Mouse (Mus musculus) forebrain, embryonic 13.5 days (tissue): ENCODE measurements around the gene Tbcb. TPM values are rescaled to one million over a fixed set of nuclear protein-coding genes. Genes with fewer than 3 reads are reported as not detected.
"Not testable (repeated sequence)": the region's sequence is repeated elsewhere in the genome, so short reads cannot be mapped to it uniquely, and the experiment has no call there.

Experiments used
- ATAC-seq: fragments of 200-750 bp; cut with Nextera tagmentation; 2 replicates; pipeline ENCODE4 v1.8.0; 2017
- H3K27ac ChIP-seq: fragments of 300-500 bp; sonication (generic); 2 replicates; pipeline ENCODE4 v1.5.1; 2015; ENCODE audit warnings: inconsistent platforms, mild to moderate bottlenecking, moderate library complexity
- H3K27me3 ChIP-seq: fragments of 300-500 bp; sonication (generic); 2 replicates; pipeline ENCODE4 v1.6.1; 2015; ENCODE audit warnings: mild to moderate bottlenecking, inconsistent platforms
- H3K36me3 ChIP-seq: fragments of 300-500 bp; sonication (generic); 2 replicates; pipeline ENCODE4 v1.6.1; 2015; ENCODE audit warnings: mild to moderate bottlenecking, inconsistent platforms; ENCODE audit not compliant: poor library complexity, severe bottlenecking
- H3K4me1 ChIP-seq: fragments of 300-500 bp; sonication (generic); 2 replicates; pipeline ENCODE4 v1.6.1; 2015; ENCODE audit warnings: inconsistent platforms
- H3K4me2 ChIP-seq: fragments of 300-500 bp; sonication (generic); 2 replicates; pipeline ENCODE4 v1.6.1; 2015; ENCODE audit warnings: inconsistent platforms, mild to moderate bottlenecking, moderate library complexity
- H3K4me3 ChIP-seq: fragments of 300-500 bp; sonication (generic); 2 replicates; pipeline ENCODE4 v1.5.1; 2015; ENCODE audit warnings: mild to moderate bottlenecking, inconsistent platforms
- H3K9ac ChIP-seq: fragments of 300-500 bp; sonication (generic); 2 replicates; pipeline ENCODE4 v1.6.1; 2015; ENCODE audit warnings: mild to moderate bottlenecking, inconsistent platforms
- H3K9me3 ChIP-seq: fragments of 300-500 bp; sonication (generic); replicated peaks from 2 replicates; pipeline ENCODE4 v1.6.1; 2016; ENCODE audit warnings: inconsistent platforms
- WGBS: fragments of 180-500 bp; shearing (Covaris S2); methylation state at CpG from one replicate; pipeline ENCODE4 v1.1.7; 2015; 5-methylcytosine and 5-hydroxymethylcytosine counted together
- polyA plus RNA-seq: library from polyadenylated mRNA; unstranded; fragments of >200 nt; fragmentation: Nextera tagmentation; extraction: Ambion mirVana; gene quantifications from 2 replicates; pipeline ENCODE4 v1.2.1, GENCODE M21; 2015

Gene Tbcb
- polyA plus RNA-seq, 1 experiment from 2014 or later = 318 TPM

DNA sequence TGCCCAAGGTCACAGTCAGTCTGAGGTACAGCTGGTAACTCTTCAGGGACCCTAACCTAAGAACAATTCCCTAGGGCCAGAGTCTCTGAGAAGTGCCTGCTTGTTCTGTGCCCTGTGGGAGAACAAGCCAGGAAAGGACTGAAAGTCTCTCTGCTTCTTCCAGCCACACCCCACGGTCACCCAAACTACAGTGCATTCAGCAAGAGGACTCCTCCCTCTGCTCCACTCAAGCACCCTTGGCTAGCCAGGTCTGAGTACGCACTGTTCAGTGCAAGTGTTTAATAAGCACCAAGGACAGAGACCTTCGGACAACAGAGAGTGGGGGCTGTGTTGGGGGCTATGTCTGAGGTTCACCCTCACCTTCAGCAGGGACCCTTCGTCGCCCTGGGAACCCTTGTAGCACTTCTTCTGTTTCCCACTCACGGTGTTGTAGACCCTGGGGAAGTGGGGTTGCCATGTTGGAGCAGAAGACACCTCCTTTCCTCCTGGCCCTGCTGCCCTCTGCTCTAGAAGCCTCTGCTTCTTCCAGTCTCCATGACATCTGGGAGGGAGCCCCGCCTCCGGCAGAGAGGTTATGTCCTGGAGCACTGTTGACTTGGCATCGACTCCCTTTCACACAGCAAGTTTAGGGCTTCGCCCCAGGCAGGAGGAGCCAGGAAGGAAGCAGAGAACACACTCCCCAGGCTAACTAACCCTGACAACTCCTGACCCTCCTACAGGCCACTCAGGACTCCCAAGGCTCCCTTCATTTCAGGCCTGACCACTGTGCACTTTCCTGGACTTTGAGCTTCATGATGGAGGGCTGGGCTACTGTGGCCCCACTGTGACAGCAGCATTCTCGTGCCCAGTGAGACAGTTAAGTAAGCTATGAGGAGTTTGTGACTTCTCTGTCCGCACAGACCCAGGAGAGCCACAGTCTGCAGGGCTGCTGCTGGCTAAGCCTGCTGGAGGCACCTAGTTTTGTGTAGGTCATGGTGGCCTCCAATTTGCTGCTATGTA lies 20.2 kb upstream of the Tbcb start:
- Histone ChIP-seq H3K4me3 (no peak overlapping the region), H3K27me3 (no peaks in the 10 kb centered on the region), H3K9ac (no peak overlapping the region), H3K36me3 (peaks cover 71% of the 10 kb centered on the region), H3K4me1 (no peaks in the 10 kb centered on the region), H3K4me2 (no peak overlapping the region), H3K9me3 (no peaks in the 10 kb centered on the region), H3K27ac (no peak overlapping the region)
- WGBS = 92% methylated on average over 12 of the region's 12 CpGs
- no peak for ATAC-seq

DNA sequence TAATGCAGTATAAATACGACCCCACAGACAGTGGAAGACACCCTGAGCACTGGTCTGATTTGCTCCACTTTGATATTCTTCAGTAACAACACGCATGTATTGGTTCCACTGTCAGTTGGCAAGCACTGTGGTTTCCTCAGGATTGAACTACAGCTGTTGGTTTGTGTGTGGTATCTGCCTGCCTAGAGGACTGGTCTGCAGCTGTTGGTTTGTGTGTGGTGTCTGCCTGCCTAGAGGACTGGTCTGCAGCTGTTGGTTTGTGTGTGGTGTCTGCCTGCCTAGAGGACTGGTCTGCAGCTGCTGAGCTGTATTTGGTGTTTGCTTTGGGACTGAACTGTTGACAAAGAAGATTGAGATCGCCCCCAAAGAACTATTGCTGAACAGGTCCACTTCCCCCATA lies 5.3 kb upstream of the Tbcb start:
- H3K9me3 ChIP-seq, H3K27me3 ChIP-seq, H3K4me3 ChIP-seq, H3K9ac ChIP-seq, ATAC-seq, H3K27ac ChIP-seq, H3K4me2 ChIP-seq: not testable (repeated sequence)
- Histone ChIP-seq H3K36me3 (peaks cover 54% of the 10 kb centered on the region), H3K4me1 (peaks cover 11% of the 10 kb centered on the region)
- WGBS = 86% methylated on average over 3 of the region's 3 CpGs

DNA sequence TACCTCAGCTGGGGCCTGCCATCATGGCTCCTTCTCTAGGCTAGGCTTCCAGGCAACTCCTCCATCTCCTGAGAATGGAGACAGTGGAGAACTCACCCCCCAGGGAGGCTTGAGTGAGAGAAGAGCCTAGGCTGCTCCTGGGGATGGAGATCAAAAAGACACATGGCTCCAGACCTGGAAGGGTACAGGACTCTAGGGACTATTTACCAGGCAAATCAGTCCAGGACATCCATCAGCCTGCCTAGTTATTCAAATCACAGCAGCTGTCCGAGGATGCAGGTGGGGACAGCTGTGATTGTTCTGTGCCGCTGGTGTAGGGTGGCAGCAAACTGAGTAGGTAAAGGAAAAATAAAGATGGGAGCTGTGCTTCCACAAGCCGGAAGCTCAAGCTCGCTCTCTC lies 3.6 kb upstream of the Tbcb start, which contains the start of gene Ovol3:
TSS of gene Ovol3 (minus strand) at position 101 of the 400 bp plus-strand sequence.
- Histone ChIP-seq H3K4me3 (no peak within 1 kb of the TSS), H3K9me3 (no peaks in the 10 kb centered on the region), H3K27me3 (no peaks in the 10 kb centered on the region), H3K36me3 (peaks cover 36% of the 10 kb centered on the region), H3K27ac (no peak within 1 kb of the TSS), H3K9ac (no peak within 1 kb of the TSS), H3K4me1 (peaks cover 17% of the 10 kb centered on the region), H3K4me2 (no peak within 1 kb of the TSS)
- WGBS = 86% methylated on average over 4 of the region's 4 CpGs
- ATAC-seq = no peak

DNA sequence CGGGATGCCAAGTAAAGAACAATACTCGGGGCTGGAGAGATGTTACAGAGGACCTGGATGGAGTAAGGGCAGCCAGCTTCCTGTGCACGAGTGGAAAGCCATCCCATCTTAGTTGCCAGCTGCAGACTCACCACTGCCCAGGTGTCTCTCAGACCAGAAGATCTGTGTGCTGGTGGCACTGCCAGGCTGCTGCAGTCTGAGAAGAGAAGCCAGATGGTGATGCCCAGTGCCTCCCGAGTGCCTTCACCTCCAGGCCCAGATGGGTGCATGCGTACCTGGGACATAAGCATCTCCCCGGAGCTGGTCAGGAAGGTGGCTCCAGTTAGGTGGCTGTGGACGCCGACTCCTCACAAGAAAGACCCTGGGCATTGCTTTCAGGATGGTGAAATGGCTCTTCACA lies 3.0 kb upstream of the Tbcb start:
- ATAC-seq = no peak

DNA sequence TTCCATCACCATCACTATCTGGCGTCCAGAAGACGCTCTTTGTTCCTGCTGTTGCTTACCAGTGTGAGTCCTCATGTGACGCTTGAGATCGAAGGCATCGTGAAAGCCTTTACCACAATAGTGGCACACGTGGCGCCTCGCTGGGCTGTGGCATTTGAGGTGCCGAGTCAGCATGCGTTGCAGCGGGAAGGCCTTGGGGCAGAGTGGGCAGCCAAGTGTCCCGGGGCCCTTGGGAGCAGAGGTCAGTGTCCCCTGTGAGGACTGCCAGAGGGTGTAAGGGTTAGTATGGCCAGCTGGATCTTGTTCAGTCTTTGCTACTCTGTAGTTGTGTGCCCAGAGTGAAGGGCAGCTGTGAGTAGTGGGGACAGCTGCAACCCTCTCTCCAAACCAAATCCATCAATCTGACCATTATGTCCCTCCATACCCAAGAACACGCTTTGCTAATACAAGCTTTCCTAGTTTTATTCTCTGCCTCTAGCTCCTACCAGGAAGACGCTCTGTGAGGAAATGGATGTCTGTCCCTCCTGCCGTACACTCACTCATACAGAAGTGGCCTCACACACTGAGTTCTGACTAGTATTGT lies 2.3 kb upstream of the Tbcb start:
- Histone ChIP-seq H3K27ac (no peak overlapping the region), H3K9ac (no peak overlapping the region), H3K36me3 (peaks cover 29% of the 10 kb centered on the region), H3K4me2 (no peak overlapping the region), H3K4me1 (peaks cover 20% of the 10 kb centered on the region), H3K4me3 (no peak overlapping the region), H3K27me3 (no peaks in the 10 kb centered on the region), H3K9me3 (no peaks in the 10 kb centered on the region)
- no peak for ATAC-seq
- WGBS = 95% methylated on average over 15 of the region's 15 CpGs

More for the DNA sequence above, 3.0 kb upstream of the Tbcb start:
- Histone ChIP-seq H3K4me1 (peaks cover 20% of the 10 kb centered on the region), H3K27me3 (no peaks in the 10 kb centered on the region), H3K9me3 (no peaks in the 10 kb centered on the region), H3K4me3 (no peak overlapping the region), H3K9ac (no peak overlapping the region), H3K4me2 (no peak overlapping the region), H3K27ac (no peak overlapping the region), H3K36me3 (peaks cover 32% of the 10 kb centered on the region)
- WGBS = 91% methylated on average over 8 of the region's 8 CpGs

DNA sequence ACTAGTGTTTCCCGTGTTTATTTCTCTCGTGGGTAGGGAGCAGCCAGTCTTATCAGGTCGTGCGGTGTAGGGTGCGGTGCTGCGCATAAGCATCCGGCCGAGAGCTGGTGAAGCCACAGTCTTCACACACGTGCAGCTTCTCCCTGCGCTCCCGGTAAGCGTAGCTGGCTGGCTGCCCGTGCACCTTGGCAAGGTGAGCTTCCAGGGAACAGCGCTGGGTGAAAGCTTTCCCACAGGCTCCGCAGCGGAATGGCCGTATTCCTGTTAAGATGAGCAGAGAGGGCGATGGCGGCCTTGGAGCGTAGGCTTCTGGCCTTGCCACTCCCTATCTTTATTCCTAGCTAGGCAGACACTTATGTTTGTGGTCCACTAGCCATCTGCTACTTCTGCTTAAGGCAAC lies 1.3 kb upstream of the Tbcb start:
- Histone ChIP-seq H3K9me3 (no peaks in the 10 kb centered on the region), H3K9ac (no peak overlapping the region), H3K27me3 (no peaks in the 10 kb centered on the region), H3K4me3 (peak overlapping the region; percentile 77), H3K36me3 (peaks cover 29% of the 10 kb centered on the region), H3K4me2 (peak overlapping the region; percentile 79; the same call in 1 of the 2 replicates), H3K4me1 (peaks cover 20% of the 10 kb centered on the region), H3K27ac (no peak overlapping the region)
- no peak for ATAC-seq
- 92% methylated on average over 20 of the region's 20 CpGs for WGBS

DNA sequence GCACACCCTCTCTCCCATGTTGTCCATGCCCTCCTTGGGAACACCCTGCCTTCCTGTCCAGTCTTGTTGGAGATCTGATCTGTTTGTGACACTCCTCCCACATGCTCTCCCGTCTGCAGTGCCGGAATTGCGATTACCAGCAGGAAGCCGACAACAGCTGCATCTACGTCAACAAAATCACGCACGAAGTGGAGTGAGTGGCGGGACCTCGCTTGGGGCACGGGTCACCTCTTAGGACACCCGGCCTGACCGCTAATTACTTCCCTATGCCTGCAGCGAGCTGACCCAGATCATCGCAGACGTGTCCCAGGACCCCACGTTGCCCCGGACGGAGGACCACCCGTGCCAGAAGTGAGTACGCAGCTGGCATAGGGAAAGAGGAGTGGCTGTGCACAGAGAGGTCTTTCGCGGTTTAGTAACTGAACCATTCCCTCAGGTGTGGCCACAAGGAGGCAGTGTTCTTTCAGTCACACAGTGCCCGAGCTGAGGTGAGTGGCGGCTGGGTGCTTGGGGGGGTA lies 618 bp upstream of the Tbcb start:
- Histone ChIP-seq H3K9me3 (no peaks in the 10 kb centered on the region), H3K36me3 (peaks cover 36% of the 10 kb centered on the region), H3K4me1 (peaks cover 20% of the 10 kb centered on the region), H3K27ac (peak overlapping the region; percentile 97), H3K4me2 (peak overlapping the region; percentile 79), H3K4me3 (peak overlapping the region; percentile 77), H3K27me3 (no peaks in the 10 kb centered on the region), H3K9ac (peak overlapping the region; percentile 80)
- peak; percentile 0 for ATAC-seq
- WGBS = 4% methylated on average over 24 of the region's 24 CpGs

DNA sequence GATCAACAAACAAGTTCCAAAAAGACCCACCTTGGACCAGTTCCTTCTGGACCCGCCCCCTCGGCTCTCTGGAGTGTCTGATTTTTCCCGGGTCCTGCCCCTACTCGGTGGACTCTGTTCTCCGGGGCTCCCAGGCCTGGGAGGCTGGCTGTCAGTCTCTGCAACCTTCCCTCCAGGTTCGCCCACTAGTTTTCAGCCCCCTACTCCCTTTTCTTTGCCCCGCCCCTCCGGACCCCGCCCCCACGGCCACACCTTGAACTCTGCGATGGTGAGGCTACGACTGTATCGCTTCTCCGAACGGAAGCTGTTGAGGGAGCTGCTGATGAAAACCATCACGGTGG lies 774 bp downstream of the Tbcb start:
- H3K36me3 ChIP-seq = peaks cover 50% of the 10 kb centered on the region
- no peak for ATAC-seq

DNA sequence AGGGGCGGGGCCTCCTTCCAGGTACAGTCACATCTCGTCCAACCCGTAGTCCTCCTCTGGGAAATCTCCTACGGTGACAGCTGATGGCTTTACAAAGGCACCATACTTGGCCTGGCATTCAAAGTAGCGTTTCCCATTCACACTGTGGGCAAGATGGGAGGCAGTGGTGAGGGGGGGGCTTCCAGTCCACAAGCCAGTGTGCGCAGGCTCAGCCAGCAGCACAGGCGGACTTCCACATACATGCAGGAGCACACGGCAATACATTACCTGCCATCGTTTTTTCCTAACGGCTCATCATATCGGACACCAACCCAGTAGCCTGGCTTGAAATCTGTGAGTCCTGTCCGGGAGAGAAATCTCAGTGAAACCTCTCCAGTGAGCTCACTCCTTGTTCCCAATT lies 7.9 kb downstream of the Tbcb start:
- H3K9ac ChIP-seq = no peak overlapping the region
- H3K9me3 ChIP-seq = no peaks in the 10 kb centered on the region
- no peak overlapping the region for H3K4me2 ChIP-seq
- no peak overlapping the region for H3K4me3 ChIP-seq
- no peaks in the 10 kb centered on the region for H3K27me3 ChIP-seq
- no peak for ATAC-seq
- 93% methylated on average over 12 of the region's 12 CpGs for WGBS
- peaks cover 61% of the 10 kb centered on the region for H3K36me3 ChIP-seq
- H3K27ac ChIP-seq = no peak overlapping the region
- peaks cover 9% of the 10 kb centered on the region for H3K4me1 ChIP-seq

More for the DNA sequence above, 774 bp downstream of the Tbcb start:
- Histone ChIP-seq H3K27ac (peak overlapping the region; percentile 57), H3K27me3 (no peaks in the 10 kb centered on the region), H3K9me3 (no peaks in the 10 kb centered on the region), H3K4me3 (peak overlapping the region; percentile 77), H3K9ac (peak overlapping the region; percentile 80), H3K4me2 (peak overlapping the region; percentile 79), H3K4me1 (peaks cover 20% of the 10 kb centered on the region)
- WGBS = under 1% methylated on average over 16 of the region's 16 CpGs

DNA sequence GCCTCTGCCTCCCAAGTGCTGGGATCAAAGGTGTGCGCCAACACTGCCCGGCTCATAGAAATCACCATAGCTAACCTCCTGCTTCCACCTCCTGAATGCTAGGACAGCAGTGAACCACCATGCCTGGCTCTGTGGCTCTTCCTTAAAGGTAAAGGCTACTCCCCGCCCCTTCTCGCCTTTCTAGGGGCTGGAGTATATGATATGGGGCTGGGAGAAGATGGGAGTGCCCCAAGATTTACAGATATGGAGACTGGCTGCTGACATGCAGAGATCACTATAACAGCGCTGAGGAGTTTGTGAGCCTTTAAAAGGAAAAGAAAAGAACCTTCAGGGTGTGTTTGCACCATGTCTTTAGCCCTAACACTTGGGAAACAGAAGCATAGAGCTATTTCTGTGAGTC lies 9.9 kb downstream of the Tbcb start:
- no peak overlapping the region for H3K4me2 ChIP-seq
- no peak overlapping the region for H3K9ac ChIP-seq
- H3K4me3 ChIP-seq = no peak overlapping the region
- H3K27ac ChIP-seq = no peak overlapping the region
- peaks cover 49% of the 10 kb centered on the region for H3K36me3 ChIP-seq
- no peaks in the 10 kb centered on the region for H3K9me3 ChIP-seq
- ATAC-seq = no peak
- H3K27me3 ChIP-seq = no peaks in the 10 kb centered on the region
- peaks cover 13% of the 10 kb centered on the region for H3K4me1 ChIP-seq
- 92% methylated on average over 5 of the region's 5 CpGs for WGBS

DNA sequence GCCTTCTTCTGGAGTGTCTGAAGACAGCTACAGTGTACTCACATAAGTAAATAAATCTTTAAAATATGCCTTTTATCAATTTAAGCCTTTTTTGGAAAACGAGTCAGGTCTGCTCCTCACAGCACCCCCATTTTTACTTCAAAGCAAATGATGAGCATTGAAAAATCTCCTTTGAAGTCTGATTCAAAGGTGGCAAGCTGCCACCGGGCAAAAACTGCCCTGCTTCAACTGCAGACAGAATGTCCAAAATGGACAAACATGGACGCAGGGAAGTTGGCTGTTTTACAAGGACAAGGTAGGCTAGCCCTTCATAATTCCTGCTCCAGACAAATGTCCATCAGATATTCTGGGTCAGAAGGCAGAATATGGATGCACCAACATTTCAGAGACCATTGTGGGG lies 10.6 kb downstream of the Tbcb start:
- 85% methylated on average over 3 of the region's 3 CpGs for WGBS
- H3K36me3 ChIP-seq = peaks cover 42% of the 10 kb centered on the region
- no peak for ATAC-seq
- no peaks in the 10 kb centered on the region for H3K27me3 ChIP-seq
- H3K9ac ChIP-seq = no peak overlapping the region
- H3K4me3 ChIP-seq = no peak overlapping the region
- peaks cover 13% of the 10 kb centered on the region for H3K4me1 ChIP-seq
- no peaks in the 10 kb centered on the region for H3K9me3 ChIP-seq
- H3K27ac ChIP-seq = no peak overlapping the region
- H3K4me2 ChIP-seq = no peak overlapping the region

DNA sequence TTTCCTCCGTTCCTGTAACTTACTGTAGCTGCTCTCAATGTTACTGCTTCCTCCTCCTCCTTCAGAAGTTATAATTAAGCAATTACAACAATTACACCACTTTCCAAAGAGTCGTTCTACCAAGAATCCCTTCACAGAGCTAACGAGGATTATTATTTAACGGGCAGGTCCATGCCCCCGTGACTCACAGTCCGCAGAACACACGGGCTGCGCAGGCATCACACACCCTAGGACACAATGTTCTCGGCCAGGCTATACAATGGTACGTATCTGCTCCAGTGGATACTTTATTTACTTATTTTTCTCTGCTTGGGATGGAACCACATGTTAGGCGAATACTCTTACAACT lies 12.1 kb downstream of the Tbcb start:
- H3K9me3 ChIP-seq = no peaks in the 10 kb centered on the region
- H3K4me3 ChIP-seq = peak overlapping the region; percentile 48
- 13% methylated on average over 11 of the region's 11 CpGs for WGBS
- peaks cover 13% of the 10 kb centered on the region for H3K4me1 ChIP-seq
- H3K36me3 ChIP-seq = peaks cover 27% of the 10 kb centered on the region
- H3K27ac ChIP-seq = no peak overlapping the region
- H3K4me2 ChIP-seq = peak overlapping the region; percentile 77
- H3K27me3 ChIP-seq = no peaks in the 10 kb centered on the region
- peak overlapping the region; percentile 61 for H3K9ac ChIP-seq
- no peak for ATAC-seq
